Mouse (Mus musculus) ovary, adult 18-20 months (tissue): ENCODE results near the gene Crybb1.

Experiments used
- DNase-seq: peaks from one replicate; pipeline ENCODE4 v3.0.0; 2022; ENCODE audit warnings: low spot score, mixed read lengths

Gene Crybb1

GRCm38 (mm10) chr5:112255426-112255825 is at the start of gene Crybb1:
Gene Crybb1 (plus strand): TSS chr5:112255815.
- peak; percentile 76 for DNase-seq

- DNase-seq = no peak
Observed at GRCm38 (mm10) chr5:112206543-112207255, 48.9 kb upstream of the Crybb1 start.

- DNase-seq = no peak
Observed at GRCm38 (mm10) chr5:112208321-112208720, 47.3 kb upstream of the Crybb1 start.

GRCm38 (mm10) chr5:112210104-112210503 is 45.5 kb upstream of the Crybb1 start:
- DNase-seq = no peak

DNA sequence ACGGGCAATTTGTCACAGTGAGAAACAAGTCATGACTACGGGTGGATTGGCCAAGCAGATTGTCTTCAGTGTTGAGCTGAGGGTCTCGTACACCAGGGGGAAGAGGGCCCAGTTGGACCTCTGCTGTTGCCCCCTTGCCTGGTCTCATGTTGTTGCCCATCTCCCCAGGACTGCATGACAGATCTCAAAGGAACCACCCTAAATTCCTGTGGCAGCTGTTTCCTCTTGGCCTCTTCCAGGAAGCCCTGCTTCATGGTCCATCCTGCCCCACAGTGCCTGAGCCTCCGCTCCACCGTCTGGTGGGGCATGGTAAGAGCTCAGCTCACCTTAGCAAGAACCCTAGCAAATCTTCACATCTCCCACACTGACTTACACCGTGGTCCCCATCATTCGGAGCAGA is 43.7 kb upstream of the Crybb1 start:
- DNase-seq = no peak

DNA sequence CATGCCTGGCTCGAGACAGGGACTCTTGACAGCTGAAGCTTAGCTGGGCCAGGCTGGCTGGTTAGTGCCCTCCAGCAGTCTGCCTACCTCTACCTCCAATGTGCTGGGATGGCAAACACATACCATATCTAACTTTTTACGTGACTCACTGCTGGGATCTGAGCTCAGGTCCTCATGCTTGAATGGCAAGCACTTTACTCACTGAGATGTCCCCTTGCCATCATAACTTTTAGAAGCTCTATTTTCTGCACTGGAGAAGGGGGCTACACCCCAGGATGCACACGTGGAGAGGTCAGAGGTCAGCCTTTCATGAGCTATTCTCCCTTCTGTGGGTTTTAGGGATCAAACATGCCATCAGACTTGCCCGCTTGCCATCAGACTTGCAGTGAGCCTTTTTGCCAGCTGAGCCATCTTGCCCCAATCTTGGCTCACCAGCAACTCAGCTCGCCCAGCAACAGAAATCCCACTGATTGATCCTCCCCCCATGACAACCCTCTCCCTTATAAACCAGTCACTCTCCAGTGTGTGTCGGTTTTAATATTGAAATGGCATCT is 42.8 kb upstream of the Crybb1 start:
- DNase-seq = no peak

DNA sequence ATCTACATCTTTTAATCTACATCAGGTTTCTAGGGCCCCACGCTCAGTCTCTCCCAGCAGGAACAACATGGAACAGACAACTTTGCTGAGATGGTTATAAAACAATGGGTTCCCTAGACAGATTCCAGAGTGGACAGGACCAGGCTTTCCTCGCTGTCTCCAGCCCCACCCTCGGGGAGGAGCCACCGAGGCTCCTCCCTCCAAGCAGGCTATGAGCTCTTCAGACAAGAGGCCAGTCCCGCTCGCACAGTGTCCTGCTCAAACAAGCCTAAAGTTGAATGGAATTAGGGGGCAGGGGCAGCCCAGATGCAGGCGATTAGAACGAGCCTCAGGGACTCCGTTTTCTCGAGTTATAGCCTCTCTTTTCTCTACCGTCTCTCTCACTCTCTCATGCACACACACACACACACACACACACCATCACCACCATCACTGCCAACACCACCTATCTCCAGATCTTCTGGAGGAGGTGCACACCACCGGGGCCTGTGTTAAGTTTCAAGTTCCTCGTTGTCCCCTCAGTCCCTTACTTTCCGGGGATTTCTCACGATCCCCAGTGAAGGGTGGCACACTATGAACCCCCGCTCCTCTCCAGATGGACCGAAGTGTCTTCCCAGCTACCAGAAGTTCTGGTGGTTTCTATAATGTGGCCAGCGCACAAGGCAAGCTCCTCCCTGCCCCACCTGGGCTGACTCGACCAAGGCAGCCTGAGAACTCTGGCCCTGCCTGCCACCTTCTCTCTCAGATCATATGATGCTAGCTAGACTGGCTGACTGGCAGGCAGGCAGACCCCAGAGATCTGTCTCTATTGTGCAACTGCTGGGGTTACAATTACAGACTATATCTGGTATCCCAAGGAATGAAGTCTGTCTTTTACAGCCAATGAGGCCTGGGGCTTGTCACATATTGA is 42.0 kb upstream of the Crybb1 start:
- no peak for DNase-seq

- DNase-seq = no peak
Observed at GRCm38 (mm10) chr5:112214419-112214818, 41.2 kb upstream of the Crybb1 start.

DNA sequence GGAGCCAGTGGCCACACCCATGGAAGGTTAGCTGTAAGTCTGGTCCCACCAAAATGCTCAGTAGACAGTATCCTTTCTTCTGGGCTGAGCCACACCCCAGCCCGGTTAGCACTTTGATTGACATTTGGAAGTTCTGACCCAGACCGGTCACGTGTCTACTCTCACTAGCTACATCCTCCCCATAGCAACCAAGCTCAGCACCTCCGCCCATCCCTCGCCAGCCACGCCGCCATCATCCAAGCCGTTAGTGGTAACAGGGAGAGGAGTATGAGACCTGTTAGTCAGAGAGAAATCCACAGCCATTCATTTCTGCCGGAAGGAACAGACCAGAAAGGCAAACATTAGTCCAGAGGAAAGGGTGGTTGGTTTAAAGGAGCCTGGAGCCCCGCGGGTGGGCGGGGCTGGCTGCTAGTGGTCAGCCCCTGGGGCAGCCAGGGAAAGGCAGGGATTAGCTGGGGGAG is 40.3 kb upstream of the Crybb1 start:
- DNase-seq = no peak

GRCm38 (mm10) chr5:112215801-112216251 is 39.8 kb upstream of the Crybb1 start:
- DNase-seq = no peak

GRCm38 (mm10) chr5:112216335-112216734 is 39.3 kb upstream of the Crybb1 start:
- no peak for DNase-seq

DNA sequence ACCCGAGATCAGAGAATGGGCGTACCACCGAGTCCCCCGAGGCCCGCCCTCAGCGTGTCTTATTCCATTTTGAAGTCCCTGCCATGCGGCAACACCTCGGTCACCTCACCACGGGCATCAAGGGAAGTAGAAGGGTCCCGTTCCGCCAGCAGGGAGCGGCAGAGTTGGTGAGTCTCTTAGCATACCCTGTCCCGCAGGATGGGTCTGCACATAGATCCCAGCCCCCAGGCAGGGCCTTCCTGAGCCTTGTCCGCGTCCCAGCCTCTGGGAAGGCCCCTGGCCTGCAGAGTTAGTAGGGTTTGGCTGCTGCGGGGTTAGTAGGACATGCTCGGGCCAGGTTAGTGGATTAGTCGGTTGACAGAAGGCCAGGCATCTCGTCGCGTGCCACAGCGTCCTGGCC is 38.6 kb upstream of the Crybb1 start:
- no peak for DNase-seq

GRCm38 (mm10) chr5:112218679-112219078 is 36.9 kb upstream of the Crybb1 start:
- DNase-seq = no peak

DNA sequence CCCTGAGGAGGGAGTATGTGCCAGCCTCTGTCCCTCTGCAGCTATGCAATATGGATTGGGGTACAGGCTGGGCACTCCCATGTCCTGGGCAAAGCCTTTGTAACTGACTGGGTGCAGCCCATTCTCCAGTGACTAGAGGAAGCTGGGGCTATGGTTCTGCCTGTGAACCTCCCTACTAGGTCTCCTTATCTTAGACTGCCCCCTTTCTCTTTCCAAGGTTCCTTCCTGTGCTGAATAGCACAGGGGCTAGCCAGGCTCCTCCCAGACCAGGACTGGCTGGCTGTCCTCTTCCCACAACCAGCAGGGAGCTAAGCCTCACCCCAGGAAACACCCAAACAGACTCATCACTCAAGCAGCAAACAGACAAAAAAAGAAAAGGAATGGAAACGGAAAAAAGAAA is 36.2 kb upstream of the Crybb1 start:
- DNase-seq = no peak

DNA sequence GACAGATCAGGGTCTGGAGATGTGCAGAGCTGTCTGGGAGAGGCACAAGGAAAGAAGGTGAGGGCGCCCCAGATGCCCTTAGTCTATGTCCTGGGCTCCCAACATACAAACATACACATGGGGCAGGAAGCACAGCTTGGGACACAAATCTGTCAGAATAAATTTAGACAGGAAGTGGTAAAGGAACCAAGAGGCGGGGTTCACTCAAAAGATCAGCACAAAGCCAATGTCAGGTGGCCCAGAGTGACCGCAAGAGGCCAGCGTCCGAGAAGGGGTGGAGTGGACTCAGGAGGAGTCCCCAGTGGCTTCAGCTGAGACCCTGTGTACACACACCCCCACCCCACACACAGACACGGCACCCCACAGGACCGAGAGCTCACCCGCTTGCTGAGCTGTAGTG is 35.4 kb upstream of the Crybb1 start:
- DNase-seq = no peak

GRCm38 (mm10) chr5:112225591-112225990 is 30.0 kb upstream of the Crybb1 start:
- DNase-seq = no peak

DNA sequence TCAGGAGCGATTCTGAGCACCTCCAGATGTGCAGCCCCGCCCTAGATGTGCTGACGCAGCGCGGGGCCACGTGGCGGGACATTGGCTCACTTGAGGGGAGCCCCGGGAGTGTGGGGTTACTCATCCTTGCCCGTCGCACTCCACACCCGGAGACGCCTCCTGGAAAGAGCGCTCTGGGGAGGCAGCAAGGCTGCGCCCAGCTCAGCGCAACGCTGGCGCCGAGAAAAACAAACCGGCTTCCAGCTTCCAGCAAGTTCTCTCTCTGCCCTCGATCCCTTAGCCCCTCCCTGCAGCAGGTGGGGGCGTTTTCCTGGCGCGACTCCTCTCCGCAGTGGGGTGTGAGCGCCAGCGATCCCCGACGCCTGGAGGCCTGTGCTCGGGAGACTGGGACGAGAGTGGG is 28.3 kb upstream of the Crybb1 start:
- DNase-seq = no peak

GRCm38 (mm10) chr5:112227898-112228239 is 27.7 kb upstream of the Crybb1 start:
- DNase-seq = no peak

- no peak for DNase-seq
Observed at GRCm38 (mm10) chr5:112228240-112229076, 27.2 kb upstream of the Crybb1 start.

DNA sequence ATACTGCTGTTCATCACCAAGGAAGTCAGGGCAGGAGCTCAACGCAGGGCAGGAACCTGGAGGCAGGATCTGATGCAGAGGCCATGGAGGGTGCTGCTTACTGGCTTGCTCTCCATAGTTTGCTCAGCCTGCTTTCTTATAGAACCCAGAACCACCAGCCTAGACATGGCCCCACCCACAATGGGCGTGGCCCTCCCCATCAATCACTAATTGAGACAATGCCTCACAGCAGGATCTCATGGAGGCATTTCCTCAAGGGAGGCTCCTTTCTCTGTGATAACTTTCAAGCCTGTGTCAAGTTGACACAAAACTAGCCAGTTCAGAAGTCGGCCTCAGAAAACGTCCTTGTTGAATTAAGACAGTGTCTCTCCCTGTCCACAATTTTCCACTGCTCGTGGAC is 19.8 kb upstream of the Crybb1 start:
- no peak for DNase-seq

DNA sequence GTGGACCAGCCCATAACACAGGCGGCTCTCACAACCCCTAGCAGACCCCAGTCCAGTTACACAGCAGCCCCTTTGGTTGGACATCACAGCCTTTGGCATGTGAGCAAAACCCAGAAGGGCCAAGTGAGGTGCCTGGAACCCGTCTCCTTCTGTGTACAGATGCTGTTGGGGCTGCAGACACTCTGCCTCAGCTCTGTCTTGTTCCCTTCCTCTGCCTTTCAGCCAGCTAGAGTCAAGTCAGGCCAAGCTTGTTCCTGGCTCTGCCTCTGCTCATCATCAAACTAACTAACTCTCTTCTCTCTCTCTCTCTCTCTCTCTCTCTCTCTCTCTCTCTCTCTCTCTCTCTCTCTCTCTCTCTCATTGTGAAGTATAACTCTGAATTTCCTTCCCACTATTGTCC is 19.0 kb upstream of the Crybb1 start:
- no peak for DNase-seq

GRCm38 (mm10) chr5:112237439-112237838 is 18.2 kb upstream of the Crybb1 start:
- no peak for DNase-seq
